Mouse (Mus musculus): ENCODE results near the gene Lhpp.
"Not testable (repeated sequence)": the region's sequence is repeated elsewhere in the genome, so short reads cannot be mapped to it uniquely, and the experiment has no call there.

Lhpp gene

GRCm38 (mm10) chr7:132646514-132646913 lies 36.1 kb downstream of the Lhpp start:
- no peak for DNase-seq

DNA sequence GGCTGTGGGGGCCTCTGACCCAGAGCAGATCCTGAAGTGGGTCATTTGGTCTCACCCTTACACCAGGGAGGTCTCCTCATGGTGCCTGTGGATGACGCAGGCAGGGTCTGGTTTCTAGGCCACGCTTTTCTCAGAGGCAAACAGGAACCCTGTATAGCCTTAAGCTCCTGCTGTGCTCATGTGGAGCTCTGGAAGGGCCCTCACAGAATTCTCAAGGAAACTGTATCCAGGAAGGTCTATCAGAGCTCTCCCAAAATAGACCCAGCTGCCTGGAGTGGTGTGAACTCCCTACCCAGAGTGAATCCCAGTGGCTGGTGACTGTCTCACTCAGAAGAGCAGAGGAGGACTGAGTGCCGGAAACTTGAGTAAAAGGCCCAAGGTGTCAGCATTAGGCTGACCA lies 44.0 kb downstream of the Lhpp start:
- no peak for DNase-seq

DNA sequence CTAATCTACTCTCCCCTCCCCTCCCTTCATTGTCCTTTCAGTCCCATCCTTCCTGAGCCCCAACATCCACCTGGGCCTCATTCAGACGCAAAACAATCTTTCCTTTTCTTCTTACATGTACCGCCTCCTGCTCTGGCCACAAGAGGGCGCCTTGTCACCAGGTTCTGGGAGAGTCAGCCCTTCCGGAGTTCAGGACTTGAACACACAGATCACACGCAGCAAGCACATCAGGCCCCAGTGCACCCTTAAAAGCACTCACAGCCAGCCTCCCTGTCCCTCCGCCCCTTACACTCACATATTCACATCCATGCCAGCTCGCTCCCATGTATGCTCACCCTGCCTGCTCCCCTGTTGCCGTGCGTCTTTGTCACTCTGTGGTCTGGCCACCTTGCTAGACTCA lies 45.6 kb downstream of the Lhpp start:
- peak; percentile 95 for DNase-seq

GRCm38 (mm10) chr7:132656548-132656947 lies 46.1 kb downstream of the Lhpp start:
- peak; percentile 96 for DNase-seq

GRCm38 (mm10) chr7:132657371-132658057 lies 47.1 kb downstream of the Lhpp start:
- DNase-seq = no peak

DNA sequence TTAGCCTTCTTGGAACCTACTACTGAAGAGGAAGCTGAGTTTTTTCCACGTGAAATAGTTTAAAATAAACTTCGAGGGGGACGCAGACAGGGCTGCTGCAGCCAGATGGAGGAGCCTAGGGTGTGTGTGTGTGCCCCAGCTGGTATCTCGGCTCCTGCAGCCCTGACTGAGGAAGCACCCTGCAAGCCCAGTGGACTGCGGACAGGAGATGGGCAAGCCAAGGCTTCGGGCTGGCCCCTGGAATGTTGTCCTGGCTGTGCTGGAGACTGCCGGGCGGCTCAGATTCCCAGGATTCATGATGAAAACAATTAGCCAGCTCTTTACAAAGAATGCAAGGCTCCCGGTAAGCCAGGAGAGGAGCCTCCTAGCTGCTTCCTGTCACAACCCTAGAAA lies 47.6 kb downstream of the Lhpp start:
- DNase-seq = no peak

- no peak for DNase-seq
Observed at GRCm38 (mm10) chr7:132658688-132659087, 48.2 kb downstream of the Lhpp start.

DNA sequence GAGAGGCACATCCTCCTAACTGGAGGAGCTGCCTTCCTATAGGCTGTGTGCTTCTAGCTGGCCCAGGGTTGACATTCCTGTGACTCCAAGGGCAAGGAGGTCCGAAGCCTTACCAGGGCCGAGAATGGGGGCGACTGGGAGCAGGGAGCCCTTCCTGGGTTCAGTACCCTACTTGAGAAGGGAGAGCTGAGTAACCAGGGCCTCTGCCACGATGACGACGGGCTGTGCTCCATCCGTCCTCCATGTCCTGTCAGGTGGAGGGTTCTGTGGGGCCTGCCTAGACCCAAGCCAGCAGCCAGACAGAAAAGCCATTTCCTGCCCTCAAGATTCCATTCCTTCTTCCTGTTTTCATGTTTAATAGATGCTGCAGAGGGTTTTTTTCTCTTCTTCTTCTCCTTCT lies 49.2 kb downstream of the Lhpp start:
- no peak for DNase-seq

DNA sequence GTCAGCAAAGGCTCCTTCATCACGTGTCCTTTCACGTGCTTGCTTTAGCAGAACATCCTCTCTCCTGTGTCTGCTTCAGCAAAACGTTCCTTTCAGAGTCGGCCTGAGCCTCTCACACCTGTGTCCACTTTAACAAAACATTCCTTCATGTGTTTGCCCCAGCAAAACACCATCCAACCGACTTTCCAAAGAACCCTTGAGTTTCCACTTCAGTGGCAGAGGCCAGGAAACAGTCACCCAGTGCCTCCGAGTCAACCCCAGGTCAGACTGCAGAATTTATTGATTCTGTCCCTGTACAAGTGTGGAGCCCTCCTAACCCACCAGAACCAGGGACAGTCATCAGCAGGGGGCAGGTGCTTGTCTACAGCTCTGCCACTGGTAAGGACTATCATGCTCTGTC lies 52.4 kb downstream of the Lhpp start:
- not testable (repeated sequence) for DNase-seq

- DNase-seq = no peak
Observed at GRCm38 (mm10) chr7:132664815-132665214, 54.4 kb downstream of the Lhpp start.

- no peak for DNase-seq
Observed at GRCm38 (mm10) chr7:132665664-132666382, 55.4 kb downstream of the Lhpp start.

DNA sequence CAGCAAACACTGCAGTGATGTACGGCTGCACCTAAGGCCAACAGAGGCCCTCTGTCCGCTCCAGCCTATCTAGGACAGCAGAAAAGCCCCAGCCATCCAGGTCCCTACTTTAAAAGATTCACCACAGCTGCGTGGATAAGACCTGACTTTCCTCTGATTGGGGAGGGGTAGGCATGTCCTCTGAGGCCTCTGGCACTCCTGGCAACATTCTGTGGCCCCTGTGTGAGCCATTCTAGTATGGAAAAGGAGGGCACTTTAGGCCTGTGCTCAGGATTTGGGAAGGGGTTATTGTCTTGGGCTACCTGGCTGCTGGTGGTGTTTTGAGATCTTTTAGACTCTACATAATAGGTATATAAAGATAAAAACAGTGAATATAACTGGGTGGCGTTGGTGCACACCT lies 56.1 kb downstream of the Lhpp start:
- DNase-seq = no peak

DNA sequence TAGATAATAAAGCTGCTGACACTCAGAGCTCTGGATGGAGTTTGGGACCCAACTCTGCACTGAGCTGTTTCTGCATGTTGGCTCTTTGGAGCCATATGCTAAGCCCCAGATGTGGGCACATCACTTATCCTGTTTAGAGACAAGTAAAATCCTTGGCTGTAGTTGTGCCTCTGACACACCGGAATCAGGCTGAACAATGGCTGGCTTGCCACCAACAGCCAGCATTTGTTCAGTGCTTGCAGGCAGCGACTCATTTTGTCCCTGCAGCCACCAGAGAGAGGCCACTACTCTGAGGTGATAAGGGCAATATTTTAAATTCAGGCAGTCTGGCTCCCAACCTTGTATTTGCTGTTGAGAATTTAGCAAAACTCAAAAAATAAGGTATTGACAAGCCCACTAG lies 58.2 kb downstream of the Lhpp start:
- no peak for DNase-seq

- DNase-seq = no peak
Observed at GRCm38 (mm10) chr7:132669999-132670862, 59.8 kb downstream of the Lhpp start.

- DNase-seq = no peak
Observed at GRCm38 (mm10) chr7:132670863-132671165, 60.4 kb downstream of the Lhpp start.

GRCm38 (mm10) chr7:132672481-132672959 lies 62.1 kb downstream of the Lhpp start:
- DNase-seq = no peak

GRCm38 (mm10) chr7:132673931-132674755 lies 63.7 kb downstream of the Lhpp start:
- DNase-seq = no peak

DNA sequence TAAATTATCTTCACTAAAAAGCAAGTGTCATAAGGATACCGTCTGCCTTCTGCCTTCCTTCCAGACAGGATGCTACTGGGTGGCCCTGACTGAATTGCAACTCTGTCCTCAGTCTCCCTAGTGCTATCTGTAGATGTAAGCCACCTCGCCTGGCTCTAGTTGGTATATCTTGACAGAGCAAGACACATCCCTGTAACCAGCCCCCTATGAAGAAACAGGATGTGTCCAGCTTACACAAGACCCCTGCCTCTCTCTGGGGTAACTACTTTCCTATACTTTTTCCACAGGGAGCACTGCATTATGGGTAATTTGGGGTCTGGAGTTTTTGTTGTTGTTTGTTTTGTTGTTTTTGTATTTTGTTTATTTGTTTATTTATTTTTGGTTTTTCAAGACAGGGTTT lies 65.5 kb downstream of the Lhpp start:
- DNase-seq = no peak

- no peak for DNase-seq
Observed at GRCm38 (mm10) chr7:132679117-132679516, 68.7 kb downstream of the Lhpp start.

DNA sequence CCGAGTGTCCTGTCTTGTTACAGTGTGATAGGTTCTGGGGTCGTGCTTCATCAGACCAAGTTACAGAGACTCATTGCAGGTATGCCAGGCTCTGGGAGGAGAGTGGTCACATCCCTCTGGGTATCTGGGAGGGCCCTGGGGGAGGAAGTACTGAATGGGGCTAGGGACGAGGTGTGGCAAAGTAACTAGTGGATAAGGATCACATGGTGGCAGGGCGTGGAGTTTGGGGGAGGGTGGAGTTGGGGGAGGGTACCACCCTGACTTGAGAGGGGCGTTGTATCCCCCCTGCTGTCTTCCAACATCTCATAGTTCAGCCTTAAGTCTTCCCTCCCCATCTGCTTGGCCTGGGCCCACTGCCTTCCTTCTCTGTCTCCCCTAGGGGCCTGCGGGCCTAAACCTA lies 69.1 kb downstream of the Lhpp start:
- no peak for DNase-seq

DNA sequence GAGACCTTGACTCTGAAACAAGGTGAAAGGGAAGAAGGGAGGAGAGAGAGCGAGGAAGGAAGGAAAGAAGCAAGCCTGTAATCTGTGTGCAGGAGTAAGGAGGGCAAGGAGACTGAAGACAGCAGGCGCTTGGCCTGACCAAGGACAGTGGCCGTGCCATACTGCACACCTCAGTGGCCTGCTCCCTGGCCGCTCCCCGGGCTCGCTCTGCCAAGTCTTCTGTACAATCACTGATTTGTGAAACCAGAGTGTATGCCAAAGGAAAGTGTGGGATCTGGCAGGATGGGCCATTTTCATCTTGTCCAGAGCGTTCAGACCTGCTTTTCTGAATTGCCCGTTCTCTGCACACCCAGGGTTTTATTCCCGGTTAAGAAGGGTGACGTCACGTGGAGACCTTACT lies 70.9 kb downstream of the Lhpp start:
- DNase-seq = no peak

GRCm38 (mm10) chr7:132681831-132682230 lies 71.4 kb downstream of the Lhpp start:
- DNase-seq = no peak

DNA sequence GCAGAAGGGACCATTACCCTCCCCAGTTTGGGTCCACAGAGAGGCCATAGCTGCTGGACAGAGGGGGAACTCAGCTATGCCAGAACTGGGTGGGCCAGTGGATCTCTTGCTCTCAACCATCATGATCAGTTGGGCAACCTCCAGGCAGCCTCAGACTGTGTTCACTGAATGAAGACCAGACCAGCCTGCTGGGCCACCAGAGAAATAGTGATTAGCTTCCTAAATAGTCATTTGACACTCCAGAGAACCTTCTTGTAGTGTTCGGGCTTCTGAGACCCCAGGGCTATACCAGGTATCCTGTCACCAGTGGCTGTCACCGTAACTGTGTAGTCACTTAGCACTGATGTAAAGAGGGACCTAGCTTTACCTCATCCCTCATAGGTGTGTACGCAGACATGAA lies 71.9 kb downstream of the Lhpp start:
- no peak for DNase-seq

Measured in right cerebral cortex, postnatal 4 days (tissue).